Mouse (Mus musculus) stomach, postnatal 0 days (tissue): ENCODE results near the gene Fbln1.

Experiments
- CTCF ChIP-seq: IDR thresholded peaks from 2 replicates; pipeline ENCODE4 v1.5.1; 2016; ENCODE audit warnings: antibody characterized with exemption, low read depth, mild to moderate bottlenecking, moderate library complexity
- EP300 ChIP-seq: optimal IDR thresholded peaks from 2 replicates; pipeline ENCODE3; 2016; ENCODE audit warnings: antibody characterized with exemption

DNA sequence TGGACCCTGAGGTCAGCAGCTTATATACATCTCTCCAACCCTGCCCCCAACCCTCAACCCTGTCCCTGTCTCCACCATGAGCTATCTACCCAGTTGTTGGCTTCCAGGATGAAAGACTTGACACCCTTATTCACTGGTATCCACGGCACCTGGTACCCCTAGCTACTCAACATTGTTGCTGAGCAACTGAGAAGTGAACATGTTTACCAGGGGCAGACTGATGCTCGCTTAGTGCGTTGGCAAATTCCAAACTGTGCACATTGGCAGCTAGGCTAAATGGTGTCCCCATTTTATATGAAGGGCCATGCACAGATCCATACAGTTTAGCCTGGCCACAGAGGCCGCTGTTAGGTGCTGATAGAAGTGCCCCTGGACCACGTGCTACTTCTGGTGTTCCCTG, 57.1 kb downstream of the Fbln1 start:
- TF ChIP-seq EP300 (no peak), CTCF (no peak)
